Comparison of ENCODE assay signal across 17 mouse cellular contexts in genomic region chr4:134978930-134979329, GRCm38 (mm10).
"Had no signal": no experiment of that assay in that cellular context is flagged by ENCODE, and none has a peak within 500 bp of the region (broad histone marks: within the 10 kb centered on the region; RNA-seq: fewer than 3 reads in every experiment).

No protein-coding gene starts in this region.

- H3K27ac ChIP-seq: kidney, postnatal 0 days; layer of hippocampus, adult 2 months; left cerebral cortex, adult 2 months; lung, embryonic 15.5 days; midbrain, embryonic 10.5 days had no signal

- H3K36me3 ChIP-seq: lung, embryonic 15.5 days; midbrain, embryonic 10.5 days had no signal

- ATAC-seq: intestine, postnatal 0 days had no signal

- H3K27me3 ChIP-seq: lung, embryonic 15.5 days; megakaryocyte, embryonic 14.5 days had no signal

- H3K4me3 ChIP-seq: layer of hippocampus, adult 2 months; left cerebral cortex, adult 2 months; lung, embryonic 15.5 days; megakaryocyte, embryonic 14.5 days; midbrain, embryonic 10.5 days had no signal

- H3K9me3 ChIP-seq: lung, embryonic 15.5 days; midbrain, embryonic 10.5 days had no signal

- DNase-seq: kidney, adult 2 months; kidney, postnatal 25 days; layer of hippocampus, adult 9-11 months; layer of hippocampus, postnatal 36 days; lung, adult 18-20 months; lung, postnatal 10 days; lung, postnatal 36 days; midbrain, embryonic 14.5 days; thymus, adult 18-20 months; thymus, postnatal 36 days had no signal

- H3K9ac ChIP-seq: lung, embryonic 15.5 days had no signal

- H3K4me2 ChIP-seq: lung, embryonic 15.5 days had no signal
